Mouse (Mus musculus) kidney, postnatal 4 days (tissue): ENCODE data around the gene C530025M09Rik.

ENCODE experiments used
- DNase-seq, 2 experiments: peaks; one replicate each; pipeline ENCODE4 v3.0.0; 2021; ENCODE audit warnings: mixed read lengths in 2 of 2

The C530025M09Rik gene

DNA sequence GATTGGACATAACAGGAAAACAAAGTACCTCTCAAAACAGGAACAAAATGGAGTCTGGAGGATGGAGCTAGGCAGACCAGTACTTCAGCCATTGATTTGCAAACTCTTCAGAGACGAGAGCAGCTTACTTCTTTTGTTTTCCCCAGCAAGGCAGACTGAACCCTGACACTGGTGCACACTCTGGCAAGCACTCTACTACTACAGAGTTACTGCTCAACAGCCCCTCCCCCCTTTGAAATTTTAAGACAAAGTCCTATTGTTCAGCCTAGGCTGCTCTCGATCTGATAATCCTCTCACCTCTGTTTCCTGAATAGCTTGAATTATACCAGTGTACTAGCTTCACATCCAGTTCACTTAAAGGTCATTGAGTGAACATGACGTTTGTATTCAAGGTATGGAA lies 32.4 kb downstream of the C530025M09Rik start:
- DNase-seq = no peak
